Mouse (Mus musculus) stomach, embryonic 14.5 days (tissue): ENCODE data around the gene Zpld1. TPM values are rescaled to one million over a fixed set of nuclear protein-coding genes. Genes with fewer than 3 reads are reported as not detected.

Experiments
- ATAC-seq: fragments of 200-750 bp; cut with Nextera tagmentation; 2 replicates; pipeline ENCODE4 v1.8.0; 2017; ENCODE audit warnings: low read depth, moderate TSS enrichment; ENCODE audit not compliant: insufficient number of reproducible peaks, insufficient read depth, low FRiP score
- H3K27ac ChIP-seq: fragments of 300-500 bp; sonication (generic); 2 replicates; pipeline ENCODE4 v1.5.1; 2014; ENCODE audit warnings: mild to moderate bottlenecking, low read length, moderate library complexity, mixed read lengths
- H3K27me3 ChIP-seq: fragments of 300-500 bp; sonication (generic); 2 replicates; pipeline ENCODE4 v1.6.1; 2014; ENCODE audit warnings: low read length, control low read depth, mixed read lengths; ENCODE audit not compliant: control insufficient read depth, insufficient read depth
- H3K36me3 ChIP-seq: fragments of 300-500 bp; sonication (generic); 2 replicates; pipeline ENCODE4 v1.6.1; 2014; ENCODE audit warnings: mild to moderate bottlenecking, control low read depth, low read length, moderate library complexity, mixed read lengths; ENCODE audit not compliant: control insufficient read depth, insufficient read depth
- H3K4me1 ChIP-seq: fragments of 300-500 bp; sonication (generic); 2 replicates; pipeline ENCODE4 v1.6.1; 2014; ENCODE audit warnings: low read length, control low read depth, mixed read lengths; ENCODE audit not compliant: control insufficient read depth, insufficient read depth
- H3K4me2 ChIP-seq: fragments of 300-500 bp; sonication (generic); replicated peaks from 2 replicates; pipeline ENCODE4 v1.6.1; 2014; ENCODE audit warnings: low read depth, low read length, control low read depth
- H3K4me3 ChIP-seq: fragments of 300-500 bp; sonication (generic); 2 replicates; pipeline ENCODE4 v1.5.1; 2014; ENCODE audit warnings: low read depth, low read length, control low read depth
- H3K9ac ChIP-seq: fragments of 300-500 bp; sonication (generic); replicated peaks from 2 replicates; pipeline ENCODE4 v1.6.1; 2014; ENCODE audit warnings: low read depth, mild to moderate bottlenecking, control low read depth, low read length, moderate library complexity, mixed read lengths
- H3K9me3 ChIP-seq: fragments of 300-500 bp; sonication (generic); 2 replicates; pipeline ENCODE4 v1.6.1; 2016; ENCODE audit warnings: low read depth, low read length, control low read depth; ENCODE audit not compliant: control insufficient read depth
- WGBS: fragments of 180-500 bp; shearing (Covaris S2); extraction: QIAGEN DNeasy Blood & Tissue Kit; methylation state at CpG from one replicate; pipeline ENCODE4 v1.1.7; 2014; 5-methylcytosine and 5-hydroxymethylcytosine counted together
- polyA plus RNA-seq: library from polyadenylated mRNA; unstranded; fragments of >200 nt; fragmentation: Nextera tagmentation; extraction: Ambion mirVana; gene quantifications from 2 replicates; pipeline ENCODE4 v1.2.1, GENCODE M21; 2014

Gene Zpld1
- polyA plus RNA-seq, result 0.55 and 1.4 TPM in 2 replicates

DNA sequence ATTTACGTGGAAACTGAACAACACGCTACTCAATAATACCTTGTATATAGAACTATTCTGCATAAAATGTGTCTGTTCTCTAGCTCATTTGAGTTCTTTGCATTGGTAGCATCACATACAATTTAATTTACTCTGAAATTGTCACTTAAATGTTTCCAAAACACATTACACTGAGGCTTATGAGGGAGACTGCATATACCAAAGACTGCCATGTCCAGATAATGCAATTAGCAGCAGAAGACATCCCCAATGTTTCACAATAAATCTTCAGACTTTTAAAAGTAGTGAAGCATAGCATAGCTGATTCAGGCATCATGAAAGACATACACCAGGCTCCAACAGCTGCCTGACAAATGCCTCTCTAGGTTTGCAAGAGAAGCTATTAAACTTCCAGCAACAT lies at the start of gene Zpld1:
TSS of gene Zpld1 (minus strand) at position 101 of the 400 bp plus-strand sequence.
- Histone ChIP-seq H3K4me3 (no peak within 1 kb of the TSS), H3K9ac (no peak within 1 kb of the TSS), H3K9me3 (no peaks in the 10 kb centered on the region), H3K27ac (no peak within 1 kb of the TSS), H3K36me3 (no peaks in the 10 kb centered on the region), H3K27me3 (no peaks in the 10 kb centered on the region), H3K4me2 (no peak within 1 kb of the TSS), H3K4me1 (no peaks in the 10 kb centered on the region)
- WGBS, result 96% methylated on average over 2 of the region's 2 CpGs
- ATAC-seq, result no peak

DNA sequence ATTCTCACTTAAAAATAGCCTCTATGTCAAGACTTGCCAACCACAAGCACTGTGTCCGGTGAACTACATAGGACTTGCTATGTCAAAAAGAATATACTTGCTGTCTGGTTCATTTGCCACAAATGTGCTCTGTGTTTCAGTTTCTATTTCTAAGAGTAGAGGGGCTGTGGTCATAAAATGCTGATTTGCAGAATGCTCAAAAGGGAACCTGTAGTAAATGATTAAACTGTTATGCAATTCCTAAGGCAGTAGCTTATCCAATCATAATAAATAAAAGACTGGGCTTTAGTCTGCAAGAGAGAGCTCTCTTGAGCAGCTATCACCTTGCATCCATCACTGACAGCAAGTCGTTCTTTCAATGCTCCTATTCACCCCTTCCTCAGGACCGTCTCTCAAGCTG lies 47.9 kb upstream of the Zpld1 start:
- Histone ChIP-seq H3K36me3 (no peaks in the 10 kb centered on the region), H3K27ac (no peak overlapping the region), H3K4me3 (no peak overlapping the region), H3K27me3 (no peaks in the 10 kb centered on the region), H3K4me2 (no peak overlapping the region), H3K9ac (no peak overlapping the region), H3K9me3 (0 out of 2 replicates have a peak, but pooled peaks cover 5% of the 10 kb centered on the region), H3K4me1 (no peaks in the 10 kb centered on the region)
- ATAC-seq, result no peak
- WGBS, result 46% methylated on average over 3 of the region's 3 CpGs

DNA sequence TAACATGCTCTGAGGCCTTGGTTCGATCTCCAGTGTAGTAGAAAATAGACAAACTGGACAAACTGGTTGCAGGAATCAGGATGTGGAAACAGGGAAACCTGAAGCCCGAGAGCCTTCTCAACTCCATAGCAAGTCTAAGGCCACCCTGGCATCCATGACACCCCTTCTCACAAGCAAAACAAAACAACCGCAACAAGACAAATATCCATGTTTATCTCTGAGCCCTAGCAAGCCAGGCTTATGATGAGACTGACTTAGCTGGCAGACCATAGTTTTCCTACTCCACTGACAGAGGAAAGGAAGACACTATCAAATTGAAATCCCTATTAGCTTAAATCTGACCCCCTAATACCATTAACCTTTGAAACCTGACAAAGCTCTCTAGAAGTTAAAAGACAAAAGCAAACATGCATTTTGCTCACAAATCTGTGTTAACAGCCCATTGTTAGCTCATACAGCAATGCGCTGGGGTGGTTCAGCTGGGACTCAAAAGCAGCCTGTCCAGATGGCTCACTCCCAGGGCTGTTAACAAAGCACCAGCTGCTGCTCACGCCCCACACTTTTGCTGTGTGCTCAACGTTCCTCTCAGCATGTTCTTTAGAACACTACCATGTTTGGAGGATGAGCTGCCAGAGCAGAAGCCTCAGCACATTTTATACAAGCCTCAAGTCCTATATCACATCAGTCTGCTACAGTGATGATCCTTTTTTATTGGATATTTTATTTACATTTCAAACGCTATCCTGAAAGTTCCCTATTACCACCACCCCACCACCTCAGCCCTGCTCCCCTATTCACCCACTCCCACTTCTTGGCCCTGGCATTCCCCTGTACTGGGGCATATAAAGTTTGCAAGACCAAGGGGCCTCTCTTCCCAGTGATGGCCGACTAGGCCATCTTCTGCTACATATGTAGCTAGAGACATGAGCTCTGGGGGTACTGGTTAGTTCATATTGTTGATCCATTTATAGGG lies 24.0 kb upstream of the Zpld1 start:
- H3K4me1 ChIP-seq, result no peaks in the 10 kb centered on the region
- H3K9ac ChIP-seq, result no peak overlapping the region
- H3K9me3 ChIP-seq, result no peaks in the 10 kb centered on the region
- 48% methylated on average over 8 of the region's 8 CpGs for WGBS
- no peak overlapping the region for H3K27ac ChIP-seq
- H3K36me3 ChIP-seq, result no peaks in the 10 kb centered on the region
- ATAC-seq, result peak; percentile 77
- no peak overlapping the region for H3K4me3 ChIP-seq
- H3K27me3 ChIP-seq, result no peaks in the 10 kb centered on the region
- no peak overlapping the region for H3K4me2 ChIP-seq

DNA sequence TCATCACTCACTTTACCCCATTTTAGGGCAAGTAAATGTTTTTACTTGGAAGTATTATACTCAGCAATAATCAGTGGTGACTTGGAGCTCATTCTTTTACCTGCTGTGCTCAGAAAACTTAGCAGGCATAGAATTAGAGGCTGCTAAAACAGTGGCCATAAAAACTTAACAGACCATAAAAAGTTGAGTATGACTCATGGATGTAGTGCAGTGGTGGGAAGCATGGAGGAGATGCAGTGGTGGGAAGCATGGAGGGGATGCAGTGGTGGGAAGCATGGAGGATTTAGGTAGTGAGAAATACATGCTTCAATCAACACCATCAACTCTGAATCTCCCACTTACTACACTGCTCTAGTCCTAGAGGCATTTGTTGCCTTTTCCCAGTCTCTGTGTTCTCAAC lies 19.2 kb upstream of the Zpld1 start:
- H3K27me3 ChIP-seq, result no peaks in the 10 kb centered on the region
- no peak overlapping the region for H3K4me2 ChIP-seq
- ATAC-seq, result no peak
- H3K4me3 ChIP-seq, result no peak overlapping the region
- H3K27ac ChIP-seq, result no peak overlapping the region
- H3K9ac ChIP-seq, result no peak overlapping the region
- no peaks in the 10 kb centered on the region for H3K4me1 ChIP-seq
- H3K36me3 ChIP-seq, result no peaks in the 10 kb centered on the region
- H3K9me3 ChIP-seq, result no peaks in the 10 kb centered on the region

- Histone ChIP-seq H3K9ac (no peak overlapping the region), H3K4me1 (no peaks in the 10 kb centered on the region), H3K36me3 (no peaks in the 10 kb centered on the region), H3K9me3 (no peaks in the 10 kb centered on the region), H3K4me2 (no peak overlapping the region), H3K27ac (no peak overlapping the region), H3K4me3 (no peak overlapping the region), H3K27me3 (no peaks in the 10 kb centered on the region)
- WGBS, result 89% methylated on average over 3 of the region's 3 CpGs
- ATAC-seq, result no peak
Measured at GRCm38 (mm10) chr16:55312106-55312505, 14.3 kb upstream of the Zpld1 start.

DNA sequence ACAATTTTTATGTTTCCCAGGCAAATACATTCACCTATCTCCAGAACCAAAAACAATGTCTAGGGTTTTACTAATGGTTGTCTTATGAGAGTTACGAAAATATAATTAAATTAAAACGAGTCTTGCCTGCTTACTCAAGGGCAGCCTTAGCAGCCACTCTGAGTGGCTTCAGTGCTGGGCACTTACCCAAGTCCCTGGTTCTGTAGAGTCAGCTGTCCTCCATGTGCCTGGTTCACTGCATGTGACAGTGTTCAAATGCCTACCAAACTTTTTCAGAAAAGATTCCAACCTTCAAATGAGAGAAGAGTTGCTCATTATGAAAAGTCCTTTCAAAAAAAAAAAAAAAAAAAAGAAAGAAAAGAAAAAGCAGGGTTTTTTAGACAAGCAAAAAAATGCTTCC lies 15.1 kb downstream of the Zpld1 start:
- no peak for ATAC-seq
- Histone ChIP-seq H3K4me2 (no peak overlapping the region), H3K27ac (no peak overlapping the region), H3K4me3 (no peak overlapping the region), H3K4me1 (no peaks in the 10 kb centered on the region), H3K36me3 (no peaks in the 10 kb centered on the region), H3K9ac (no peak overlapping the region), H3K27me3 (no peaks in the 10 kb centered on the region), H3K9me3 (no peaks in the 10 kb centered on the region)
- WGBS, result 82% methylated on average over 2 of the region's 2 CpGs

- H3K4me2 ChIP-seq, result no peak overlapping the region
- WGBS, result 88% methylated on average over 3 of the region's 3 CpGs
- ATAC-seq, result no peak
Measured at GRCm38 (mm10) chr16:55277447-55277846, 20.3 kb downstream of the Zpld1 start.

DNA sequence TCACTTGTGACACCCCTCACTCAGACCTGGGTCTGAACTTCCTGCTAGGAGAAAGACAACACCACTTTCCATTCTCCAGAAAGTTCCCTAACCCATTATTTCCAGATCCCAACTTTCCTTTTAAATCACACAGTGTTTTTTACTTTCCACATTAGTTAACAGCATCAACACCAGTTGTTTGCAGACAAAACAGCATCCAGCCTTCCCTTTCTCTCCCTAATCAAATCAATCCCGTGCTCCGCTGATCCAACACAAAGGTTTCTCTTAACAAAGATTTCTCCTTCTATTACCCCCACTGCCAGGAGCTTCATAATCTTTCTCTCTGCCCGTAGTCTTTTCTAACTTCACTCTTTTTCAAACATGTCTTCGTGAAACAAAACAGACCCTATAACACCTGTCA lies 32.5 kb downstream of the Zpld1 start:
- no peak overlapping the region for H3K27ac ChIP-seq
- H3K9ac ChIP-seq, result no peak overlapping the region
- H3K4me1 ChIP-seq, result no peaks in the 10 kb centered on the region
- H3K36me3 ChIP-seq, result no peaks in the 10 kb centered on the region
- H3K27me3 ChIP-seq, result no peaks in the 10 kb centered on the region
- 38% methylated on average over 4 of the region's 4 CpGs for WGBS
- no peak for ATAC-seq
- no peaks in the 10 kb centered on the region for H3K9me3 ChIP-seq
- H3K4me2 ChIP-seq, result no peak overlapping the region
- no peak overlapping the region for H3K4me3 ChIP-seq

More at GRCm38 (mm10) chr16:55277447-55277846, 20.3 kb downstream of the Zpld1 start:
- Histone ChIP-seq H3K36me3 (no peaks in the 10 kb centered on the region), H3K4me1 (no peaks in the 10 kb centered on the region), H3K4me3 (no peak overlapping the region), H3K9ac (no peak overlapping the region), H3K27me3 (no peaks in the 10 kb centered on the region), H3K27ac (no peak overlapping the region), H3K9me3 (no peaks in the 10 kb centered on the region)
